Mouse (Mus musculus) right cerebral cortex, postnatal 10 days (tissue): ENCODE data around the gene Elmod3.
A peak's percentile ranks its signal among the peaks of the same experiment; 100 is the strongest.
"Not testable (repeated sequence)": the region's sequence is repeated elsewhere in the genome, so short reads cannot be mapped to it uniquely, and the experiment has no call there.

Experiments
- DNase-seq, 2 experiments: peaks; one replicate each; pipeline ENCODE4 v3.0.0; 2021; ENCODE audit warnings: low spot score in 2 of 2

The Elmod3 gene

GRCm38 (mm10) chr6:72534035-72534809, 64.0 kb downstream of the Elmod3 start:
- DNase-seq: peak; percentile 86 to 87

GRCm38 (mm10) chr6:72533555-72533954, 64.7 kb downstream of the Elmod3 start:
- DNase-seq: not testable (repeated sequence)

GRCm38 (mm10) chr6:72532580-72532979, 65.6 kb downstream of the Elmod3 start:
- DNase-seq: peak in 1 of 2 experiments; percentile 32

DNA sequence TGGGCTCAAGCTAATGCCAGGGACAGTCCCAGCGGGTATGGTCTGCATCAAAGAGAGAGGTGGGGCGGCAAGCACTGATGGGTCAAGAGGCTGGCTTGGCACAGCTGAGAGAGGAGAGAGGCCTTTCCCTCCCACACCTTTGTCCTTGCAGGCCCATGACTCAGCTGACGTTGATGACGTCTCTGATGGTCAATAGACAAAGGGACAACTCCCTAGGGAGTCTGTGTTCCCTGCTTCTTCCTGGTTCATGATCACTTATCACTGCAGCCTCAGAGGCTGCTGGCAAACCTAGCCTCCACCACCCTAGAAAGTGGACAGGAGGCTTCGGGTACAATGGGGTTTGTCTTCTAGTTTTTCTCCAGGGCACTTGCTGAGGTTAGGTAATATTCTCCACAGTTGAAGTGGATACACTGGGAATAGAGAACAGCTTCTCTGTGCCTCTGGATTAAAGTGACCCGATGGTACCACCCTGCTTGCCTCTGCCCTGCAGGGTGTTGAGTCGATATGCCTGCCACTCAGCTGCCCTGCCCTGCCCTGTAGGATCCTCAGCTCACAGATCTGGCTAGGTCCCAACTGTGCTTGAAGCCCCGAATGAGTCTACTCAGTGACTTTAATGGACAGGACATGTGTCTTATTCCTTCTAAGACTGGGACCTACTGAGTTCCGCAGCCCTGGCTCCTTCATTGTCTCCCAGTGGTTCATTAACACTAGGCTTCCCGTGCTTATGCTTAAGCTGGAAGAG, 69.6 kb downstream of the Elmod3 start:
- no peak for DNase-seq

GRCm38 (mm10) chr6:72527070-72527469, 71.1 kb downstream of the Elmod3 start:
- DNase-seq: no peak

DNA sequence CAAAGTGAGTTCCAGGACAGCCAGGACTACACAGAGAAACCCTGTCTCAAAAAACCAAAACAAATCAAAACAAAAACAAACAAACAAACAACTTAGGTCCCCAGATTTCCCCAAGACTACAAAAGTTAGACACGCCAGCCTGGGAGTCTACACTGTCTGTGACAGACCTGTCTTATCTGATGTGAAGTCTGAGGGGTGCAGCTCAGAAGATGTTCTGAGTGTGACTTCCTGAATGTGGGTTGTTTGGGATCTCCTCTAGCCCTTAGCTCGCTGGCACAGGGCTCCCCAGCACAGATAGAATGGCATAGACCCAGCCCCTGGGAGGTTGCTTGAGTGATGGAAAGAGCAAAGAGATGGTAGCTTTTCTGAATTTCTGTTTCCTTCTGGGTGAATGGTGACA, 74.1 kb downstream of the Elmod3 start:
- no peak for DNase-seq

DNA sequence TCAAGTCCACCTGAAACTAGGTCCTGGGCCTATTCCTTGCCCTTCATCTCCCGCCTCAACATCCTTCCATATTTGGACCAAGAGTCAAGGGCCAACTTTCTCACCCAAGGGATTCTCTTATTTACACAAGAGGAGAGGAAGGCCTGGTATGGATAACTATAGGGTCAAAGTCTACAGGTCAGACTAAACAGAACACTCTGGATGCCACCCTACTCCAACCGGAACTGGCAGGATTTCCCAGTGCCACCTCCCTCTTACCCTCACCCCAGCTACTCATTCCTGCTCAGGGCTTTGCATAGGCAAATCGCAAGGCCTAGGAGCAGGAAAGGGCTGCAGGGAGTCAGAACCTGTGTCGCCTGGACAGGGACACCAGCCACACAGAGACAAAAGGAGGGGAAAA, 75.0 kb downstream of the Elmod3 start:
- DNase-seq: no peak

GRCm38 (mm10) chr6:72522288-72522687, 75.9 kb downstream of the Elmod3 start:
- DNase-seq: no peak

- DNase-seq: no peak
Measured at GRCm38 (mm10) chr6:72521607-72522006, 76.6 kb downstream of the Elmod3 start, which contains the start of gene Sh2d6. Gene Sh2d6 (minus strand): TSS chr6:72521707.

GRCm38 (mm10) chr6:72520904-72521303, 77.3 kb downstream of the Elmod3 start:
- DNase-seq: peak in 1 of 2 experiments; percentile 25

DNA sequence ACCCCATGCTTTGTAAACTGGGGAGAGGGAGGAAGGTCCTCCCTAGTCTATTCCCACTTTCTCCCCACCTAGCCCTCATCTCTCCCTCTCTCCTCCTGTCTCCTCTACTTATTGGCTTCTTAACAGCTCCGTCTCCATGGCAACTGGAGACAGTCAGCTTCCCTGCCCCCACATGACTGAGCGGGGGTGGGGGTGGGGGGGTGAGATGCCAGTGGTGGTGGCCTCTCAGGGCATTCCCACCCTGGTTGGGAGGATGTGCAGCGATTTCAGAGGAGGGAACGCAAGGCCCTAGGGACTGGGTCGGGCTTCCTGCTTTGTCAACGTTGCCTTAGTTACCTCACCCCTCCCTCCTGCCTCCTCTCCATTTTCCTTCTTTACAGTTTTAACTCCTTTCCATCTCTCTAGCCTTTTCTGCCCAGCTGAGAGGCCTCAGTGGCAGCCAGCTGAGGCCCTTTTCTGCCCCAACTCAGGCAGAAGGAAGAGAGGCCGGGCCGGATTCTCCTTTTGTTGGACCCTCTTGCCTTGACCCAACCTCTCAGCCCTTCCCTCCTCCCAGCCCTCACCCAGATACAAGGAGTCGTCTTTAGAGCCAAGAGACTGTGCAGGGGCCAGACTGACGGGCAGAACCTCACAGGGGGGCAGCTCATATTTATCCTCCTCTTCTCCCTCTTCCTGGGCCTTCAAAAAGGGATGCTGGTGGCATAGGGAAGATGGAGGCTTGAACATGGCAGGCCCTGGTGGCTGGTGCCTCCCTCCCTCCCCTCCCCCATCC, 78.1 kb downstream of the Elmod3 start:
- DNase-seq: peak; percentile 84 to 89

GRCm38 (mm10) chr6:72519303-72519702, 78.9 kb downstream of the Elmod3 start:
- DNase-seq: peak in 1 of 2 experiments; percentile 28

- DNase-seq: peak in 1 of 2 experiments; percentile 28
Measured at GRCm38 (mm10) chr6:72518842-72519241, 79.4 kb downstream of the Elmod3 start.
